Mouse (Mus musculus): ENCODE data around the gene Smurf1. TPM values are rescaled to one million over a fixed set of nuclear protein-coding genes. Genes with fewer than 3 reads are reported as not detected.

Gene Smurf1
- polyA plus RNA-seq (2014; fragmentation: Nextera tagmentation; extraction: Ambion mirVana) = 16.6 and 18.0 TPM in 2 replicates

DNA sequence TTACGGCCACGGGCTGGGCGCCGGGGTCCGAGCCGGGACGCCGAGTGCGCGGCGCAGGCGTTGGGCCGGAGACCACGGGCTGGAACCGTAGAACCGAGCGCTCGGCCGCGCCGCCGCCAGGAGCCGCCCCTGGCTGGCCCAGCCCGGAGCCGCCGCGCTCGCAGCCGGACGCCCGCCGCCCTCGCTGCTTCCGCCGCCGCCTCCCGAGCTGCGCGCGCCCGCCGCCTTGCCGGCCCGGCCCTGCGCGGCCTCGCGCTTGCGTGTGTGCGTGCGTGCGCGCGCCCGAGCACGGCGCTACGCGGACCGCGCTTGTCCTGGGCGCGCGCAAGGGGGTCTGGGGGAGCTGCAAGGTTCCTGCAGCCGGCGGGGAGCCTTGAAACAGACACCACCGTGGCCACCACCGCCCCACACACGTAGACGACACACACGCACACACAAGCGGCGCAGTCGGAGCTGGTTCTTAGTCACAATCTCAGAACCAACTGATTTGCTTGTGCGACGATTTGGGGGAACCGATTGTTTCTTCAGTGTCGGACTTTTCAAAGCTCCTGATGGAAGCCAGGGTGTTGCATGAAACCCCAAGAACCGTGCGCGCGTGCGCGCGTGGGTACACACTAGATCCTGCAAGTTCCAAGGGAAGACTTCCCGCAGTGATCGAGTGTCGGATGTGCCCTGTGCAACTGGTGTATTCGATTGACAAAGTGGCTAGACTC, at the start of gene Smurf1:
TSS of gene Smurf1 (minus strand) at position 209 of the 713 bp plus-strand sequence.
- WGBS = 1% methylated on average over 72 of the region's 89 CpGs
- H3K4me1 ChIP-seq (ENCODE audit: control insufficient read depth in 2 of 2, insufficient read depth in 2 of 2, low read length in 2 of 2) = peaks cover 15 to 26% of the 10 kb centered on the region in 2 experiments
- no peaks in the 10 kb centered on the region for H3K9me3 ChIP-seq (ENCODE audit: control insufficient read depth, low read length)
- peak; percentile 64 for ATAC-seq (ENCODE audit: insufficient number of reproducible peaks, insufficient read depth, low FRiP score, low read depth)
- H3K4me3 ChIP-seq (ENCODE audit: control insufficient read depth in 1 of 2, insufficient read depth in 1 of 2, low read depth in 1 of 2, low read length in 2 of 2) = peak within 1 kb of the TSS; percentile 80 to 94
- H3K4me2 ChIP-seq (ENCODE audit: low read length) = peak within 1 kb of the TSS; percentile 87
- peaks cover 5% of the 10 kb centered on the region; the same call in 1 of the 2 replicates for H3K27me3 ChIP-seq (ENCODE audit: control insufficient read depth, insufficient read depth, low read length)
- no peaks in the 10 kb centered on the region for H3K36me3 ChIP-seq (ENCODE audit: control insufficient read depth, insufficient read depth, low read length)
- peak within 1 kb of the TSS; percentile 82 to 90 for H3K27ac ChIP-seq (replicated peaks in 1 of 2; ENCODE audit: control insufficient read depth in 1 of 2, insufficient read depth in 1 of 2, low read depth in 2 of 2, low read length in 2 of 2)
- peak within 1 kb of the TSS; percentile 96 for H3K9ac ChIP-seq (ENCODE audit: low read length)

- H3K9me3 ChIP-seq (ENCODE audit: control insufficient read depth, low read length) = no peaks in the 10 kb centered on the region
- H3K9ac ChIP-seq (ENCODE audit: low read length) = no peak overlapping the region
- ATAC-seq (ENCODE audit: insufficient number of reproducible peaks, insufficient read depth, low FRiP score, low read depth) = no peak
- H3K4me2 ChIP-seq (ENCODE audit: low read length) = no peak overlapping the region
- peaks cover 0 to 2% of the 10 kb centered on the region in 2 experiments; a peak in 1 of 4 replicates for H3K4me1 ChIP-seq (ENCODE audit: control insufficient read depth in 2 of 2, insufficient read depth in 2 of 2, low read length in 2 of 2)
- H3K36me3 ChIP-seq (ENCODE audit: control insufficient read depth, insufficient read depth, low read length) = no peaks in the 10 kb centered on the region
- H3K27me3 ChIP-seq (ENCODE audit: control insufficient read depth, insufficient read depth, low read length) = no peaks in the 10 kb centered on the region
- no peak overlapping the region for H3K27ac ChIP-seq (replicated peaks in 1 of 2; ENCODE audit: control insufficient read depth in 1 of 2, insufficient read depth in 1 of 2, low read depth in 2 of 2, low read length in 2 of 2)
- 75% methylated on average over 1 of the region's 1 CpGs for WGBS
- no peak overlapping the region for H3K4me3 ChIP-seq (ENCODE audit: control insufficient read depth in 1 of 2, insufficient read depth in 1 of 2, low read depth in 1 of 2, low read length in 2 of 2)
Measured at GRCm38 (mm10) chr5:145014278-145014677, 48.6 kb upstream of the Smurf1 start.

DNA sequence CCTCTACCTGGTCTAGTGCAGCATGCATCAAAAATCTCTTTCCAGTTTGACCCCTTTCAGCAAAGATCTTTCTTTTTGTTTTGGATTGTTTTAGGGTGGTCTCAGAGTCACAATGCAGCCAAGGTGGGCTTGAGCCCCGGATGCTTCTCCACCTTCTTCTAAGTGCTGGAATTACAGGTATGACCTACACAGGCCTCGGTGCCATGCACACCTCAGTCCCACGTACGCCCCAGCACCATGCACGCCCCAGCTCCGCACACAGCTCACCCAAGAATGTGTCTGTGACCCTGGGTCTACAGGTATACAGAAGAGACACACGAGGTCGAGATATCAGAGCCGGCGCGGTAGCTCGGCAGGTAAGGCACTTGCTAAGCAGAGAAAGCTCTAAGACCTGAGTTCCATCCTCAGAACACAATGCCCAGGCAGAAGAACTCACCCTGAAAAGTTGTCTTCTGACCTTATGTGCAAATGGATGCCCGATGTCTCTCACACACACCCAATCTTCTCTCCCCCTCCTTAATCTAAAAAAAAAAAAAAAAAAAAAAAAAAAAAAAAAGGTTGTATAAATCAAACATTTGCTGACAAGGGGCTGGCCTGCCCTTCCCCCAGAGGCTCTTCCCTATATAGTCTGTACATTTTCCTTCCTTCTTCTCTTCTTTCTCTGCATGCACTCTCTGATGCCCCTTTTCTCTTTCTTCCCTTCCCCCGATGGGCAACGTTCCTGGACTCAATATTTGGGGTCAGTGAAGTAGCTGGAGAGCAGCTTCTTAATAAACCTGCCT, 43.4 kb upstream of the Smurf1 start:
- ATAC-seq (ENCODE audit: insufficient number of reproducible peaks, insufficient read depth, low FRiP score, low read depth) = no peak
- Histone ChIP-seq H3K9me3 (ENCODE audit: control insufficient read depth, low read length) (no peaks in the 10 kb centered on the region), H3K4me2 (ENCODE audit: low read length) (no peak overlapping the region), H3K27me3 (ENCODE audit: control insufficient read depth, insufficient read depth, low read length) (no peaks in the 10 kb centered on the region), H3K36me3 (ENCODE audit: control insufficient read depth, insufficient read depth, low read length) (no peaks in the 10 kb centered on the region), H3K4me3 (ENCODE audit: control insufficient read depth in 1 of 2, insufficient read depth in 1 of 2, low read depth in 1 of 2, low read length in 2 of 2) (no peak overlapping the region), H3K9ac (ENCODE audit: low read length) (no peak overlapping the region), H3K4me1 (ENCODE audit: control insufficient read depth in 2 of 2, insufficient read depth in 2 of 2, low read length in 2 of 2) (peaks cover 5 to 6% of the 10 kb centered on the region in 2 experiments; a peak in 1 of 4 replicates), H3K27ac (replicated peaks in 1 of 2; ENCODE audit: control insufficient read depth in 1 of 2, insufficient read depth in 1 of 2, low read depth in 2 of 2, low read length in 2 of 2) (no peak overlapping the region)
- WGBS = 83% methylated on average over 15 of the region's 15 CpGs

DNA sequence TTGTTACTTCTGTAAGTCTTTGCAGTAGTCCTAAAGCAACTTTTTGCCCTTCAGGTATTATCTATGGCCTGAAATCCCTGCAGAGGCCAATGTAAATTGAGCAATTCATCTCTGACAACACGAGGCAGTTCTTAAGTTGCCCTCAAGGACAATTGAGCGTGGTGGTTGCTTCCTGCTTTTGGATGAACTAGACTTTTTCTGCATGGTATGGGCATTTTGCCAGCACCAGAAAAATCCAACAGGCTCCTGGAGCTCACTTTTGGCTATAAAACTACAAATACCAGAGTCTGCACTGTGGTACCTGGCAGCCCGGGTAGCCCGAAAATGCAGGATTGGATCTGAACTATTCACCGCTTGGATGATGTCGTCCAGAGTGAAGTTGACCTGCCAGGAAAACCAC, 39.9 kb upstream of the Smurf1 start:
- H3K27me3 ChIP-seq (ENCODE audit: control insufficient read depth, insufficient read depth, low read length) = no peaks in the 10 kb centered on the region
- H3K4me2 ChIP-seq (ENCODE audit: low read length) = no peak overlapping the region
- H3K9me3 ChIP-seq (ENCODE audit: control insufficient read depth, low read length) = no peaks in the 10 kb centered on the region
- WGBS = 81% methylated on average over 6 of the region's 6 CpGs
- no peaks in the 10 kb centered on the region for H3K36me3 ChIP-seq (ENCODE audit: control insufficient read depth, insufficient read depth, low read length)
- H3K4me1 ChIP-seq (ENCODE audit: control insufficient read depth in 2 of 2, insufficient read depth in 2 of 2, low read length in 2 of 2) = peaks cover 5 to 6% of the 10 kb centered on the region in 2 experiments; a peak in 1 of 4 replicates
- no peak for ATAC-seq (ENCODE audit: insufficient number of reproducible peaks, insufficient read depth, low FRiP score, low read depth)
- H3K27ac ChIP-seq (replicated peaks in 1 of 2; ENCODE audit: control insufficient read depth in 1 of 2, insufficient read depth in 1 of 2, low read depth in 2 of 2, low read length in 2 of 2) = no peak overlapping the region
- no peak overlapping the region for H3K4me3 ChIP-seq (ENCODE audit: control insufficient read depth in 1 of 2, insufficient read depth in 1 of 2, low read depth in 1 of 2, low read length in 2 of 2)
- H3K9ac ChIP-seq (ENCODE audit: low read length) = no peak overlapping the region

DNA sequence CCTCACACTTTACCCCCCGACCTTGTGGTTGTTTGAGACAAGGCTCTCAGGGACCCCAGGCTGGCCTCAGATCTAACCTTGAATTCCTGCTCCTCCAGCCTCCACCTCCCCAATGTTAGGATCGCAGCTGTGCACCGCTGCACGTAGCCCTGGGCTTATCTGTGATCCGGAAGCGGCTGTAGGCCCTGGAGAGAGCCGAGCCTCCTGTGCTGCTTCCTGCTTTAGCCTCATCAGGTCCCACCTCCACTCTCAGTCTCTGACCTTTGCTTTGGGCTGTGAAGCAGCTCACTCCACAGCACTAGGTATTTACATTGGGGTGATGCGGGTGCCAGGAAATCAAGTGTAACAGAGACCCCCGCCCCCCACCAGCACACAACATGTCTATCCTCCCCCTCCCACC, 38.8 kb upstream of the Smurf1 start:
- H3K27ac ChIP-seq (replicated peaks in 1 of 2; ENCODE audit: control insufficient read depth in 1 of 2, insufficient read depth in 1 of 2, low read depth in 2 of 2, low read length in 2 of 2) = no peak overlapping the region
- H3K27me3 ChIP-seq (ENCODE audit: control insufficient read depth, insufficient read depth, low read length) = no peaks in the 10 kb centered on the region
- H3K4me3 ChIP-seq (ENCODE audit: control insufficient read depth in 1 of 2, insufficient read depth in 1 of 2, low read depth in 1 of 2, low read length in 2 of 2) = no peak overlapping the region
- no peak overlapping the region for H3K9ac ChIP-seq (ENCODE audit: low read length)
- no peaks in the 10 kb centered on the region for H3K9me3 ChIP-seq (ENCODE audit: control insufficient read depth, low read length)
- H3K36me3 ChIP-seq (ENCODE audit: control insufficient read depth, insufficient read depth, low read length) = no peaks in the 10 kb centered on the region
- 0 out of 2 replicates have a peak, but pooled peaks have one; percentile 43 for ATAC-seq (ENCODE audit: insufficient number of reproducible peaks, insufficient read depth, low FRiP score, low read depth)
- WGBS = 44% methylated on average over 9 of the region's 9 CpGs
- peaks cover 5 to 6% of the 10 kb centered on the region in 2 experiments; a peak in 1 of 4 replicates for H3K4me1 ChIP-seq (ENCODE audit: control insufficient read depth in 2 of 2, insufficient read depth in 2 of 2, low read length in 2 of 2)
- H3K4me2 ChIP-seq (ENCODE audit: low read length) = no peak overlapping the region

DNA sequence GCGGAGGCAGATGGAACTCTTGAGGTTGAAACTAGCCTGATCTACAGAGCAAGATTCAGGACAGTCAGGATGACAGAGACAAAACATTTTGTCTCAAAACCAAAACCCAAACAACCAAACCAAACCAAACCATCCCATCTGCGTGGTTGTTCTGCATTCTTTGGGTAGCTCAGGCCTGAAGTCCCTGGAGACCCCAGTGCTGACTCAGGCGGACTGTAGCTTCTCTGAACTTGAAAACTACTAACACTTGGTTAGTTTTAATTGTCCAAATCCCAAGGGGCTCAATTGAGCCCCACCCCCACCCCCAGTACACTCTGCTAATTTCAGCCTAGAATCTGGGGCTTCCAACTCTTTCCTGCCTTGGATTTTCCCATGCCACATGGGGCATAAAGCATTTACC, 37.7 kb upstream of the Smurf1 start:
- 80% methylated on average over 3 of the region's 3 CpGs for WGBS
- H3K9me3 ChIP-seq (ENCODE audit: control insufficient read depth, low read length) = no peaks in the 10 kb centered on the region
- no peaks in the 10 kb centered on the region for H3K36me3 ChIP-seq (ENCODE audit: control insufficient read depth, insufficient read depth, low read length)
- H3K27ac ChIP-seq (replicated peaks in 1 of 2; ENCODE audit: control insufficient read depth in 1 of 2, insufficient read depth in 1 of 2, low read depth in 2 of 2, low read length in 2 of 2) = no peak overlapping the region
- no peak for ATAC-seq (ENCODE audit: insufficient number of reproducible peaks, insufficient read depth, low FRiP score, low read depth)
- H3K4me3 ChIP-seq (ENCODE audit: control insufficient read depth in 1 of 2, insufficient read depth in 1 of 2, low read depth in 1 of 2, low read length in 2 of 2) = no peak overlapping the region
- peaks cover 5 to 6% of the 10 kb centered on the region in 2 experiments; a peak in 1 of 4 replicates for H3K4me1 ChIP-seq (ENCODE audit: control insufficient read depth in 2 of 2, insufficient read depth in 2 of 2, low read length in 2 of 2)
- no peak overlapping the region for H3K4me2 ChIP-seq (ENCODE audit: low read length)
- H3K9ac ChIP-seq (ENCODE audit: low read length) = no peak overlapping the region
- H3K27me3 ChIP-seq (ENCODE audit: control insufficient read depth, insufficient read depth, low read length) = no peaks in the 10 kb centered on the region

GRCm38 (mm10) chr5:144998491-144998890, 32.8 kb upstream of the Smurf1 start:
- H3K36me3 ChIP-seq (ENCODE audit: control insufficient read depth, insufficient read depth, low read length) = no peaks in the 10 kb centered on the region
- no peak overlapping the region for H3K27ac ChIP-seq (replicated peaks in 1 of 2; ENCODE audit: control insufficient read depth in 1 of 2, insufficient read depth in 1 of 2, low read depth in 2 of 2, low read length in 2 of 2)
- no peaks in the 10 kb centered on the region for H3K4me1 ChIP-seq (ENCODE audit: control insufficient read depth in 2 of 2, insufficient read depth in 2 of 2, low read length in 2 of 2)
- H3K9me3 ChIP-seq (ENCODE audit: control insufficient read depth, low read length) = no peaks in the 10 kb centered on the region
- no peak overlapping the region for H3K9ac ChIP-seq (ENCODE audit: low read length)
- H3K4me2 ChIP-seq (ENCODE audit: low read length) = no peak overlapping the region
- no peak for ATAC-seq (ENCODE audit: insufficient number of reproducible peaks, insufficient read depth, low FRiP score, low read depth)
- WGBS = 34% methylated on average over 2 of the region's 2 CpGs
- no peaks in the 10 kb centered on the region for H3K27me3 ChIP-seq (ENCODE audit: control insufficient read depth, insufficient read depth, low read length)
- no peak overlapping the region for H3K4me3 ChIP-seq (ENCODE audit: control insufficient read depth in 1 of 2, insufficient read depth in 1 of 2, low read depth in 1 of 2, low read length in 2 of 2)

Data from heart, embryonic 14.5 days (tissue).